Mouse (Mus musculus): ENCODE results near the gene Paics.
"Not testable (repeated sequence)": the region's sequence is repeated elsewhere in the genome, so short reads cannot be mapped to it uniquely, and the experiment has no call there.

Gene Paics

DNA sequence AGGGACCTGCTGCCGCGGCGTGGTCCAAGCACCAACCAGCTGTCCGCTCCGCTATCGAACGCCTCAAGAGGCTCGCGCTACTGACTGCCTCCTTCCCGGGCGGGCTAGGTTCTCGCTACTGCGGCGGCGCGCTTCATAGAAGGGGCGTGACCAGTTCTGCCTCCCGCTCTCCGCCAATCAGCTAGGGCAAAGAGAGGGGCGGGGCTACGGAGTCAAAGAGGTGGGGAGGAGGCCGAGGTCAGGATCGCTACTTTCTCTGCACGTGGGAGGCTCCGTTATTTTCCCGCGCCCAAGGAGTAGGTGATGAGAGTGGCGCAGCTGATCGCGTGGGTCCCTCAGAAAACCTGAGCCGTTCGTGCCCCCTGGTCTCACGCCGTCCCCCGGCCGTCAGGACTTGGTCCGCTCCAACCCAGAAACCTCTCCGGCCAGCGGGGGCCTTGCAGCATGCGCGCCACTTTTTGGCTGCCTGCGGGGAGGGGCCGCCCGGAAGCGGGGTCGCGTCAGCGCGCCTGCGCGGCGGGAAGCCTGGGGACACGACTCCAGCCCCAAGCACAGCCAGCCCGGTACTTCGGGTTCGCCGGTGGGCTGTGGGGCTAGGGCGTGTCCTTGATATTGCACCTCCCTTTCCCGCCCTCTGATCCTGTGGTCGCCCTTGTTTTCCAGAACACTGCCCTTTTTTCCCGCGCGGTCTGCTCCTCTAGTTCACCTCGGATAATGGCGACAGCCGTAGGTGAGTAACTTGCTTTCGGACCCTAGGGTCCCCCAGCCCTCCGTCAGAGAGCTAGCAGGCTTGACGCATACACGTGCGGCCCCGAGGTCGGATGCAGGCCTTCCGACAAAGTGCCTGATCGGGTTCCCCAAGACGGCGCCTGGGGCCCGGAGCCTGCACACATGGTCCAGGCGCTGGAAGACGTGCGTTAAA lies at the start of gene Paics, which contains the start of gene Ppat:
TSS of gene Paics (plus strand) at position 202 of the 922 bp plus-strand sequence.
TSS of gene Ppat (minus strand) at position 473 of the 922 bp plus-strand sequence.
- peak; percentile 98 for DNase-seq (ENCODE audit: extremely low spot score, low spot score)

GRCm38 (mm10) chr5:76902131-76902530 lies 49.0 kb upstream of the Paics start:
- DNase-seq (ENCODE audit: extremely low spot score, low spot score), result no peak

DNA sequence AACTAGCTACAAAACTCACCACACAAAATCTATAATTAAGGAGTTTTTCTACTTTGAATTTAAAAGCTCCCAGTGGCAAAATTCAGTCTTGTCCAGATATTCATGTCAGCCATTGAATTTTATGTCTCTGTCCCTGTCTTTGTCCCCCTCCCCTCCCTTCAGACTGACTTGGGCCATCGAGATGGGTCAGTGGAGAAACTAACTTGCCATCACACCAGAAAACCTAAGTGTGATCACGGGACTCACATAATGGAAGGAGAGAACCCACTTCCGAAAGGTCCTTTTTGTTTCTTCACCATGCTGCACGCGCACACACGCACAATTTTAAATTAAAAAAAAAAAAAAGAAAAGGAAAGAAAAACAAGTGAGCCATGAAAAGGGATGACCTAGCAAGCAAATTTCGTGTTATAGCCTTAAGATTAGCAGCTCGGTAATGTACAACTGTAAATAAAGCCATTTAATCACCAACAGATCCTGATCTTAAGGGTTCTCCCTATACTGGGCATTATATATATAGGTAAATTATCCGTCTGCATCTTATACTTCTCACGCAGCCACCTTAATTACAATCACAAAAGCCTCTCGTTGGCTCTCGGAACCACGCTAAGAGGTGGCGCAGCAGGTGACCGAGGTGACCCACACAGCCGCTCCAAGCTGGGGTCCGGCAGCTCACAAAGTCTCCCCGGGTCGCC lies 46.2 kb upstream of the Paics start:
- peak; percentile 22 for DNase-seq (ENCODE audit: extremely low spot score, low spot score)

DNA sequence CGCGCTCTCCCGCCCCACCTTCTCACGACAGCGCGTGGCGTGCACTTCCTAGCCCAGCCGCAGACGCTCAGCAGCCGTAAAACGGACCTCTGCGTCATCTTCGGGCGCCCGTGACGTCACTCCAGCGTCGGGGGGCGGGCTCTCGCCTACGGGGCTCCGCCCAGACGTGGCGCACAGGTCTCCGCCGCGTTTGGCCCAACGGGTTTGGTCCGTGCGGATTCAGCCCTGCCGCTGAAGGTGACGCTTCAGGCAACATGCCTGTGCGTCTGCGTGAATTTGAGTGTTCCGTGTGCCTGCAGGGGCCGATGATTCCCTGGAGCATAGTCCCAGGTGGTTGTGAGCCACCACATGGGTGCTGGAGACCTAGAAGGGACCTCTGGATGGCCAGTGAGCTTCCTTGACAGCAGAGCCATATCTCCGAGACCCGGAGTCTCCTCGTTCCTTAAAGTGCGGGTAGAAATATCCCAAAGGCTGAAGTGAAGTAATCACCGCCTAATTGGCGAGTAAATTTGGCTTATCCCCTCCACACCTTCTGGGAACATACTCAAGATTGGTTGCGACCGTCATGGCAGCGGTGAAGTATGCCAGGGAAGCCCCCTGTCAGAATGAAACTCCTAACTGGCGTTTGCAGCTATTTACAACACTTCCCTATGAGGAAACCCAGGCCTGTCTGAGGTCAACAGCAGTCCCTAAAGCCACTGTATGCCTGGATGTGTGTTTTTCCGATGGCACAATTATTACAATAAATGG lies 45.5 kb upstream of the Paics start, which contains the start of gene Aasdh:
TSS of gene Aasdh (minus strand) at position 110 of the 750 bp plus-strand sequence.
- peak; percentile 100 for DNase-seq (ENCODE audit: extremely low spot score, low spot score)

GRCm38 (mm10) chr5:76906155-76906499 lies 45.0 kb upstream of the Paics start:
- DNase-seq (ENCODE audit: extremely low spot score, low spot score), result no peak

DNA sequence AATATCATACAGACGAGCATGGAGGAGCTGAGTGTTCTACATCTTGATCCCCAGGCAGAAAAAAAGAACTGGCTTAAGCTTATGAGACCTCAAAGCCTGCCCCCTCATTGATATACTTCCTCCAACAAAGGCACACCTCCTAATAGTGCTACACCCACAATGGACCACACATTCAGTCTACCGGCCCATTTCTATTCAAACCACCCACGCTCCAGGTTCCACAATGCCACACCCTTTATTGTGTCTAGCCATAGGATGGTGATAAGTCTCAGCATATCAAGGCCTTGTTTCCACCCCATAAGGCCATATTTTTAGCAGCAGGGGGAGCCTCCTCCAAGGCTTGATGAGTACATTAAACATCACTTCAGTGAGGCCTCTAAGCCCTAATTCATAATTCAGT lies 40.3 kb upstream of the Paics start:
- no peak for DNase-seq (ENCODE audit: extremely low spot score, low spot score)

DNA sequence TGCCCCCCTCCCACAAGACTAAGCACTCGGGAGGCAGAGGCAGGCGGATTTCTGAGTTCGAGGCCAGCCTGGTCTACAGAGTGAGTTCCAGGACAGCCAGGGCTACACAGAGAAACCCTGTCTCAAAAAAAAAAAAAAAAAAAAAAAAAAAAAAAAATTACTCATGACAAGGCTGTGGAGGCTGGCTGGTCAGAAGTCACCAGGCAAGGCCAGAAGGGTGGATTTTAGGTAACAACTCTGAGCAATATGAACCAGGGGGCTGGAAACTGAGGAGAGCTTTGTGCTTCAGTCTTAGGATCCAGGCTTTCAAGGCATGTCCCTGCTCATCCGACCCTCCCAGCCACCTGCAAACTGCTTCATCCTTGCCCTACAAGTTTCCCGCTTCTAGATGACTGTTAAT lies 38.6 kb upstream of the Paics start:
- DNase-seq (ENCODE audit: extremely low spot score, low spot score), result not testable (repeated sequence)

DNA sequence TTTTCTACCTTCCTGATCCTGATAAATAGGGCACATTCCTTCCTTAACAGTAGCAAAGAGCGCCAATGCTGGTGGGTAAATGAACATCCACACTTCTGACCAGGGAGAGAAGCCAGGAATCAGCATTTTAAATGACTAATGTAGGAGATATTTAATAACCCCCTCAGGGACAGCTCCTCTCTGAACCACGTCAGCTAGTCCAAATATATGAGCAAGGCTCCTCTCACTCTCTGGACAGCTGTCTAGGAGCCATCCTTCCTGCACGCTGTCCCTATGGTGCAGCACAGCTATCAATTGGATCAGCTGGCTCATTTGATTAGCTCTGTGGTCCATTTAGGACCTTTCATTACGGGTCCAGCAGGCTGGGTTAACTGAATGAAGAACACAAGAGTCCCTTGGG lies 28.3 kb upstream of the Paics start:
- no peak for DNase-seq (ENCODE audit: extremely low spot score, low spot score)

GRCm38 (mm10) chr5:76923428-76923827 lies 27.7 kb upstream of the Paics start:
- no peak for DNase-seq (ENCODE audit: extremely low spot score, low spot score)

DNA sequence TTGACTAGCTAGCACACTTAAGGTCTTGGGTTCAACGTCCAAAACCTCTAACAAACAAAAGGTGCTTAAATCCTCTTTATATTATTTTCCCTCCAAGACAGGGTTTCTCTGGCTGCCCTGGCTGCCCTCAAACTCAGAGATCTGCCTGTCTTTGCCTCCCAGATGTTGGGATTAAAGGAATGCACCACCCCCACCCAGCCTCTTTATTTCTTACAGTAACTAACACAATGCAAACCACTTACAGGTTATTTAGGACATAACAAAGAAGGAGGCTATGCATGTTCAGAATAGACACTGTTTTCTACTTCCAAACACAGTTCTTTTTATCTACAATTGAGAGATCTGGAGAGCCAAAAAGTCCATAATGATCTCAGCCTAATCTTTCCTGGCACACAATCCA lies 26.8 kb upstream of the Paics start:
- no peak for DNase-seq (ENCODE audit: extremely low spot score, low spot score)

GRCm38 (mm10) chr5:76928124-76928832 lies 22.8 kb upstream of the Paics start:
- no peak for DNase-seq (ENCODE audit: extremely low spot score, low spot score)

DNA sequence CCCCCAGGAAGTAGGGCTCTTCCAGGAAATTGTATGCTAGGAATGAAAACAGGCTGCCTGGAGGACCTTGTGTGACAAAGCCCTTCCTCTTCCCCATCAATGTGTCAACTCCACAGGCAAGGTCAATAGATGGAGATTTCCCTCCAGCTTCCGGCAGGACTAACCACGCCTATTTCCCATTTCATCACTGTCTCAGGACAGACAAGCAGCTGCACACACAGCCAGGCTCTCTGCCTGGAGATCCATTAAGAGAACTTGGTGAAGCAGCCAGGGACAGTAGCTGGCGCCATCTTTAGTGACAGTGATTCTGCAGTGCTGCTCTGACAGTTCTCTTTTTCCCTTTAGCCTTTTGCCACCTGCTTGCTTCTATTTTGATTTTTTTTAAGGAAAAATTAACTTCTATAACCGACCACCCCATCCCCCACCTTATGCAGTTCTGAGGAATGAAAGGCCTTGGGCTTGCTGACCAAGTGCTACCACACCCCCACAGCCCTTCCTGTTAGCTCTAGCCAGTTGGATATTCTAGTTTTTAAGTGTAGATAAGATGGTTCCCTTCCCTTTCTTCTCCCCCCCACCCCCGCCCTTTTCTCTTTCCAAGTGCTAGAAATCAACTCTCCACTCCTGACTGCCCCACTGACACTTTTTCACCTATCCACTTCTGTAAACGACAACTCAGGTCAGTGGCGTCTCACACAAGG lies 21.8 kb upstream of the Paics start:
- DNase-seq (ENCODE audit: extremely low spot score, low spot score), result no peak

DNA sequence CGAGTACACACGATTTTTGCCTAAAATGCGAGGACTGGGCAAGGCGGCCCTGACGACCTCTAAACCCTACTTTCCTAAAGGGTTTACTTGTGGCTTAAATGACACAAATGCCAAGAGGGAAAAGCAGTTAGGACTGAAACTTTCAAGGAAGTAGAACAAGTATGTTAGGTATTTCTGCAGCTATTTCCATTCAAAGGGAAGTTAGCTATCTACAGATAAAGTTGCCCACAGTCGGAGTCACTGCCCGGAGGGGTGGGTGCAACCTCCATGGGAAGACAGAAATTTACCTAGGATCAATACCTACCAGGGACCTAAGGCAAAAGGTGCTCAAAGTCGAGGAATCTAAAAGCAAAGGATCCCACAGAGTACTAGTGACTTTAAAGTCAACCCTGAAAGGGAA lies 11.4 kb upstream of the Paics start:
- DNase-seq (ENCODE audit: extremely low spot score, low spot score), result no peak

GRCm38 (mm10) chr5:76941975-76942374 lies 9.1 kb upstream of the Paics start:
- DNase-seq (ENCODE audit: extremely low spot score, low spot score), result no peak

DNA sequence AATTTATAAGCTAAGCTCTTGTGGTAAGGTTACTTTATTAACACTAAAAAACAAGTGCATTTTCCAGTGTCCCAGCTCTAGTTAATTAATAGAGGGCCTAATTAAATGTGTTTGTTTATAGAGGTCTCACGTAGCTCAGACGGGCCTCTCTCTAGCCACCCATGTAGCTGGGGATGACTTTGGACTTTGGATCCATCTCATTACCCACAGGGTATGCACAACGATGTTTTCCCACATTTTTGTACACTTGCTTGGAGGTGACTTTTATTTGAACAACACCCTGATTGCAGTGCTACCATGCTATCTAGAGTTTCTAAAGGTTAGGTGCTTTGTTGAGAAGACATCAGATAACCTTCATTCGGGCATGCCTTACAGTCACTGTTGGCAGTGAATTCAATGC lies 8.6 kb upstream of the Paics start:
- no peak for DNase-seq (ENCODE audit: extremely low spot score, low spot score)

DNA sequence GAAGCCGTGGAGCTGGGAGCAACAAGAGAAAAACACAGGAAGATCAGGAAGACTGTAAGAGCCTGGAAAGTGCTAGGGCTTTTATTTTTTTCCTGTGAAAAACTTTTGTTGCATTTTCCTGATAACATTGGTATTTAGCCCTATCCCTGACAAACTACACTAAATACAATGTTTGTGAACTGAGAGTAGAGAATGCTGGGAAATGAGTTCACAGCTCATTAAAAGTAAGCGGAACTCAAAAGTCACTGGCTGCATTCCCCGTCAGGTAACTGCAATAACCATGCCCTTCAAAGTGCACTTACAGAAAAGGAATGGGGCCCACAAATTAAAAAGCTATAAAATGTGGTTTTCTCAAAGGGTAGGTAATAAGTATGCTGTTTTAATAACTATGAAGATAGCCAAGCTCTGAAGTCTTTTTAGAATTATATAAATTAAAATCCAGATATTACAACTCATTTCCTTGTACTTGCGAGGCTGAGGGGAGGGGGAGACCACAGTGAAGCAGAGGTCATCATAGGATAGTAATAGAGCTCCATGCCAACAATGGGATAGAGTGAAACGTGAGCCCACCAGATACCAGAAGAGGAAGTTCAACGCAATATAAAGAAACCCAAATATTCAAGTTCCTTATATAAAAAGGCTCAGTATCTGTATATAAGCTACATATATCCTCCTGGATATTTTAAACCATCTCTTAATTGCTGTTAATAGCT lies 6.0 kb upstream of the Paics start:
- no peak for DNase-seq (ENCODE audit: extremely low spot score, low spot score)

GRCm38 (mm10) chr5:76945678-76946033 lies 5.5 kb upstream of the Paics start:
- no peak for DNase-seq (ENCODE audit: extremely low spot score, low spot score)

DNA sequence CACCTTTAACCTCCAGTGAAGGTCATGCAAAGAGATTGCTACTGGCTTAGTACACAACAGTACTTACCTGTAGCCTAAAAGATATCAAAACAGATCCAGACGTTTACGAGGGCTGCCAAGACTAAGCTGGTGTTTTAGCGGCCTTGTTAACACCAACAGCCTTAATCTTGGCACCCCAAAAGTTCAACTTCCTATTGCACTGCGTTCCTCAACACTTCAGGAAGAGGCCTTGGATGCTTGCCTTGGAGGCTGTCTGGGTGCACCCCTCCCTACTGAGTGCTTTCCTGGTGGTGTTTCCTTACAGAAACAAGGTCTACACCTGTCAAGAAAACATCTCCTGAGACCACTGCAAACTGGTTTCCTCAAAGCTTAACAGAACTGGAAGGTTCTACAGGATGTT lies 4.0 kb upstream of the Paics start:
- DNase-seq (ENCODE audit: extremely low spot score, low spot score), result no peak

DNA sequence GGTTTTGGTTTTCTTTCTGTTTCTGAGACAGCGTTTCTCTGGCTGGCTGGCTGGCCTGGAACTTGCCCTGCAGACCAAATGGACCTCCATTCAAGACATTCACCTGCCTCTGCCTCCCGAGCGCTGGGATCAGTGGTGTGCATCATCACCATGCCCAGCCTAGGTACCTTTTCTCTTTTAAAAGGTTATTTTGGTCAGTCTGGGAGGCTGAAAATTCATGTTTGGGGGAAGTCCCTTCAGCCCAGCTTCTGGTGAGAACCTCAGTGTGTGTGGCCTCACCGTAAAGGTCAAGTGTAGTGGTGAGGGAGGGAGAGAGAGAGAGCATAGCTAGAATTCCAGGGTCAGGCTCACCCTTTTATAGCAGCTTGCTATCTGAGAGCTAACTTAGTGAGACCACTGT lies 3.3 kb upstream of the Paics start:
- DNase-seq (ENCODE audit: extremely low spot score, low spot score), result no peak
